Mouse (Mus musculus): Measurements from ENCODE around the gene Ift27.

The Ift27 gene

DNA sequence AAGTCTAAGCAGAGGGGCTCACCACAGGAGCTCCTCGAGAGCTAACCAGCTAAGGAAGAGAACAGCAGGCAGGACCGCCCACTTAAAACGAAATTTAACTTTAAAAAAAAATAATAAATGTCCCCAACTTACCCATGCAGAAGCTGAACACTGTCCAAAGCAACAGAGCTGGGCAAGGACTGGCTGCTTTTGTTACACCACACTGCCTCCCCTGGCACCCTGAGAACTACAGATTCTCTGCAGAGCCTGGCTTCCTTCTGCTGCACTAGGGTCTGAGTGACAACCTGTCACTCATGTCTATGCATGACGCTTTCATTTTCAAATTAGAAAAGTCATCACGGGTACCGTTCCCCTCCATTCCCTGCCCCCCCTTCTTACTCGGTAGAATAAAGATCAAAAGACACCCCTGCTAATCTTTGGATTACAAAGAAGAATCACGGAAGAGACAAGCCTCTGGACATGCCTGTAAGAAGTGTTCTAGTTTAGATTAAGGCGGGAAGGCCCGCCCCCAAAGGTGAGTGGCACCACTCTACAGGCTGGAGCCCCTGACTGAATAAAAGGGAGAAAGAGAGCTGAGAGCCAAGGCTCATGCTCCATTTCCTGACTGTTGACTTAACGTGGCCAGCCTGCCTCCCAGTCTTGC is 1.5 kb downstream of the Ift27 start:
- DNase-seq (ENCODE audit: low spot score in 2 of 2): peak; percentile 29 to 34

DNA sequence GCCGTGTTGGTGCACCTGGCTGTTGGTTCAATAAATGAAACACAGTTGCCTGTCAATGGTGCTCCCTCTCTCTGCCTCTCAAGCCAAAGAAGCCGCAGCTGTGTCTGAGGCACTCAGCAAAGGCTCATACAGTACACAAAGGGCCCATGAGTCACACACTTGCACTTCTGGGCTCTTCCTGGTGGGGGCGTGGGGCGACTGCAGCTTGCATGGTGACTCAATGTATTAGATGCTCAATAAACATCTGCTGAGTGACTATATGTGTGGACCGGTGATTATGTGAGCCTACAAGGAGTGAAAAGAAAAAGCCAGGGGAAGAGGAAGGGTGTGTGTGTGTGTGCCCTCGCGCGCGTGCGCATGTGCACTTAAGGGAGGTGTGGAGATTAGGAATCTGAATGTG is 2.3 kb downstream of the Ift27 start:
- peak in 1 of 2 experiments; percentile 23 for DNase-seq (ENCODE audit: low spot score in 2 of 2)

DNA sequence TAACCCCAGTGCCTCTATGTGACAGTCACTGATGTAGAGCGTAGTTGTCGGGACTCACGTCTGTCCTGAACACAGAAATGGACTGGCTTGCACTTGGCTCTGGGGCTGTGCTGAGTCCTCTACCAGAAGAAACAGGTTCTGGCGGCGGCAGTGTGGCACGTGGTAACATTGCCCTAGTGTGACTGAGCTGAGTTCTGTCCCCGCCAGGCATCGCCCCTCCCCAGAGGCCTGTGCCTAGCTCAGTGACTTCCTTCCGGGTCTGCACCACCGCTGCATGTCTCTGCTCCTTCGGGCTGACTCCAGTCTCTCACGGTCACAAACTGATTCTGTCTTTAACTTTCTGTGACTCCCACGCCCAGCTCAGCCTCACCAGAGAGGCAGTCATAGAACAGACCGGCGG is 3.2 kb downstream of the Ift27 start:
- DNase-seq (ENCODE audit: low spot score in 2 of 2): peak; percentile 50 to 64

DNA sequence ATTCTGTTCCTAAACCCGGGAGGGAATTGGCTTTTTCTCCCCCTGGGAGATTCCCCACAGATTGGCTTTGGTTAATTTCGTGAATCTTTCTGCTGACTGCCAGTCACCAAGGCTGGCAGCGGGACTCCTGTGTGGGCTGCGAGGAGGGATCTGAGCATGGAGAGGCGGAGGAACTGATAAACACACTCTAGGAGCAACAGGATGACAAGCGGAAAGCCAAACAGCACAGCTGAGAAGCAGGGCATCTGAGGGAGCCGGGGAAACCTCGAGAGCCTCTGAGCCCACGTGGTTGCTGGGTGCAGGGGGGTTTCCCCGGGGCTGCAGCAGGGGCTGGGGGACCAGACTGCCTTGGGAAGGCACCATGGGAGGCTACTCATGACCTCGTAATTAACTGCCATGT is 4.3 kb downstream of the Ift27 start:
- DNase-seq (ENCODE audit: low spot score in 2 of 2): no peak

DNA sequence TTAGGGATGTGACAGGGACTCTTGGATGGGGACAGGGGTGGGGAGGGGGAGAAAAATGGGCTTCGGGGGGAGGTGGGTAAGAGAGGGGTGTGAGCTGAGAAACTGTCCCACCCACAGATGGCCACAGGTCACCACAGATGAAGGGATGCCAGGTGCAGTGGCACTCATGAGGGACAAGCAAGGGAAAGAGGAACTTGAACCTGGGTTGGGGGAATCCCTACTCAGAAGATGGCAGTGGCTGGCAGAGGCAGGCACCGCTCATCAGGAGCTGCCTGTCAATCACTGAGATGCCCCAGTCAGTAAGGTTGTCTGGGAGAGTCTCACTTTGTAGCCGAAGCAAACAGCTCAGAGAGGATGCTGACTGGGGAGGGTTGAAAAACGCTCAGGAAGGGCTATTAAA is 8.6 kb downstream of the Ift27 start:
- no peak for DNase-seq (ENCODE audit: low spot score in 2 of 2)

DNA sequence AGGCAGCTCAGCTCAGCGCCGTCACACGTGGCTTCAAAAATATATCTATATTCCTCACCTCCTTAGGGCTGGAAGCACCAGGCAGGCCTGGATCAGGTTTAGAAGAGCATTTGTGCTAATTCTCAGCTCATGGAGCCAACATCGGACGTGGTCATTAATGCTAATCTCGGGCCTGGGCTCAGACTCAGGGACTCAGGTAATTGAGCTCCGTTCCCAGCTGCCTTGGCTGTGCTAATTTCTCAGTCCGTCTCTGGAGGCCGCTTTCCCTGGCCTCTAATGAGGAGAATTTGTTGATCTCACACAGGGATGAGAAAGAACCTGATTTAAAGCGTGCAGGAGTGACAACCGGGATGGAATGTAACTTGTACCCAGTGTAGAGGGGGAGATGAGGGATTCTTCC is 9.4 kb downstream of the Ift27 start:
- no peak for DNase-seq (ENCODE audit: low spot score in 2 of 2)

DNA sequence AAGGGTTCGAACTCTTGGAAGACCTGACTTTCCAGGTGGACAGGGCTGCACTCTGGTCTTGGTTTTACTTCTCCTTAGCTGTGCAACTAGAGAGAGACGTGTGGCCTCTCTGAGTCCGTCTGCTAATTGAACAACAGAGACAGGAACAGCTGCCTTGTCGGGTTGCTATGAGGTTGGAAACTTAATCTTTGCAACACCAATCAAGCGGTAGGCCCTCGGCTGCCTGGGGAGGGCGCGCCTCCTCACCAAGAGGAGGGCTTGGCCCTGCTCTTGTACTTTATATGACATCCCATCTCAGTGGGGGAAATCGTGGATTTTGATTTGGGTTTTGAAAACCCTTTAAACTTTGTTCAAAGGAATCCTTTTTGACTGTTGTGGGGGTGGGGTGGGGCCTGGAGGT is 12.0 kb downstream of the Ift27 start:
- DNase-seq (ENCODE audit: low spot score in 2 of 2): no peak

DNA sequence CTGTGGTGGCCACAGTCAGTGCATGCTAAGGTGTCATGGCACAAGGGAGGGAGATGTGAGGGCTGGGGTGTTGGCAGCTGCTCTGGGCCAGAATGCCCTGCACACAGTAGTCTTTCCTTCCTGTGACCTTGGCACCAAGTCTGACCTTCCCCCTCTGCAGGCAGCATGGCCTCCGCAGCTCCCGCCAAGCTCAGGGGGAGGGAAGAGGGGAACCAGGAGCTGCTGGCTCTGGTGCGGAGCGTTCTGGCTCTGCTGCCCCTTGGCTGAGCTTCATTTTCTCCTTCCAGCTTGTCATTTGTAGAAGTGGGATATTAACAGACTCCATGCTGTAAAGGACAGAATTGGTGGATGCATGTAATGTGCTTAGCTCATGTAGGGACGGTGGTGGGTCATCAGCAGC is 15.6 kb downstream of the Ift27 start:
- DNase-seq (ENCODE audit: low spot score in 2 of 2): no peak

DNA sequence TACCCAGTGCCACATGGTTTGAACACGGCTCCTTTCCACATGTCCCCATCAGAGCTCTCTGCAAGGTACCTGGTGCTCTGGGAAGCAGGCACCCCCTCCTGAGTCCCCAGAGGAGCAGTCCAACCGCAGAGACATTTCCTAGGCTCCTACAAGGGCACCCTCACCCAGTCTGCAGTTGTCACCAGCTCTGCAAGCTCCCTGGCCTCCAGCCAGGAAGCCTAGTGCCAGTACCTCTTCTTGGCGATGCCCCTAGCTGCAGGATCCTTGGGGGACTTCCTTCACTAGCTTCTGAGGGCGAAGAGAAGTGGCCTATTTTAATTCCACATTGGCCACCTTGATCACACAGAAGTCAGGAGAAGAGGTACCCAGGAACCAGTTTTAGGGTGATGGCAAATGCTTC is 16.1 kb downstream of the Ift27 start:
- DNase-seq (ENCODE audit: low spot score in 2 of 2): no peak

DNA sequence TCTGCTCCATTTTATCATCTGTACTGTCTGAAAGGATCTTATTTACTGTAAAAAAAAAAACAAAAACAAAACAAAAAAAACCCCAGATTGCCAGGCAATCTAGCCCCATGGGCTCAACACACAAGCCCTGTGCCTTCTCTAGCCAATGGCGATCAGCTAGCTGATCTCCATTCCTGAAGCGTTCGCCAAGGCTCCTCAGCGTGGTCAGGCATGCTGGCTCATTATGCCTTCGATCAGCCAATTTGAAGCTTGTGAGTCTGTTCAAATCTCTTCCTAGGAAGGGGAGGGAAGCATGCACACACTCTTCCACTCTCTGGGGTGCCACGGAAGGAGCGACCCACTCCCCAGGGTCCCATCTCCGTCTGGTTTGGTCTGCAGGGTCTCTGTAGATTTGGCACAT is 16.6 kb downstream of the Ift27 start:
- DNase-seq (ENCODE audit: low spot score in 2 of 2): no peak

DNA sequence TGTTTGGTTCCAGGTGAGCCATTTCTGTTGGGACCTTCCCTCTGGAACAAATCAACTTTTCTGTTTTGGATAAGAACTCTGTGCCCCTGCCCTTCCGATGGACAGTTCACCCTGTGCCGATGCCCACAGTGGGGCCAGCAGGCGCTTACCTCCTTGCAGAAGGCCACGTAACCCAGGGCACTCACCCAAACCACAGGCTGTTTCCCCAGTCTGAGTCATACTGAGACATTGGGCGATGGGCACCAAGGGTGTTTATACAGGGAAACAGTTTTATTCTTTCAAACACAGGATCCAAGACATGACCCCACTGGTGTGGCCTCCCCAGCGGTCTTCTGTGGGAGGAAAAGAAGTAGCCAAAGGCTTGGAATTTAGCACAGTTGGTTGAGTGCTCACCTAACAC is 18.5 kb downstream of the Ift27 start:
- DNase-seq (ENCODE audit: low spot score in 2 of 2): no peak

DNA sequence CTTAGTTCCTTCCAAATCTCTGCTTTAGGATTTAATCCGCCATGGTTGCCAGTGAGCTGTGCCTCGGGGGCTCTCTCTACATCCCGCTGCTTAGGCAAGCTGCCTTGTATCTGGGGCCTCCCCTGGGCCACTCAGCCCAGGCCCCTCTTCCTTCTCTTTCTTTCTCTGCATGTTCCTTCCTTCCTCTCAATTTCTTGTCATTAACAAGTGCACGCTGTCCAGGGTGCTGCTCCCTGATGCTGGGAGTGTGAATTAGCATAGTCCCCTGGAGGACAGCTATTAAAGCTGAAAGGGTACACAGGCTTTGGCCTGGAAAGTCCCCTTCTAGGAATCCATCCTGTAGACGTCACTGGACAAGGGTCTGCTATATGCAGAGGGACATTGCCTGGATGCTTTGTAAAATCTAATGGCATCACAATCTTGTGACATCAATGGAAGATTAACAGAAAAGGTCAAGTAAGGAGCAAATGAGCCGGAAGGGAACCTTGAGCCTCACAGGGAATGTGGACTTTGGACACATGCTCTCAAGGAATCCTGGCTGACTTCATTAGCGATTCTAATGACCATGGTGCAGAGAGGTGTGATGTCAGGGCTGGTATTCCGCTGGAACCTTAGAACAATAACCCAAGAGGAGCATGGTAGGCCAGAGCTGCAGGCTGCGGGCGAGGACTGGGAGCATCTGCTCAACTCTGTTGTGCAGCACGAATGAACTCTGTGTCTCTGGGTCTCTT is 20.7 kb downstream of the Ift27 start:
- DNase-seq (ENCODE audit: low spot score in 2 of 2): no peak

DNA sequence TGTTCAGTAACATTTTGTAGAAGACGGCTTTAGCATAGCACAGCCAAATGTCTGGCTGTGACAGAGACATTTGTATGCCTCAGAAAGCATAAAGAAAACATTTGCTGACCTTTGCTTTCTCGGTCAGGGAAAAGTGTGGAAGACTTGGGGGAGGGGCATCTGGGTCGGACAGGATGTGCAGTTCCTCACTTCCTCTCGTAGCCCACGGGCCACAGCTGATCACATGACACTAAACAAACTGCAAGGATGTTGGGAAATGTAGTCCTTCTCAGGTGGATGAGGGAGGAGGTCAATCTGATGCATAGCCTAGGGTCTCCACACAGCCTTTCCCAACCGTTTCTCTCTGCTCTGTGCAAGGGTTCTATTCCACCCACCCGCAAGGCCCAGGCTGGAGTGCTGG is 25.3 kb downstream of the Ift27 start:
- DNase-seq (ENCODE audit: low spot score in 2 of 2): no peak

DNA sequence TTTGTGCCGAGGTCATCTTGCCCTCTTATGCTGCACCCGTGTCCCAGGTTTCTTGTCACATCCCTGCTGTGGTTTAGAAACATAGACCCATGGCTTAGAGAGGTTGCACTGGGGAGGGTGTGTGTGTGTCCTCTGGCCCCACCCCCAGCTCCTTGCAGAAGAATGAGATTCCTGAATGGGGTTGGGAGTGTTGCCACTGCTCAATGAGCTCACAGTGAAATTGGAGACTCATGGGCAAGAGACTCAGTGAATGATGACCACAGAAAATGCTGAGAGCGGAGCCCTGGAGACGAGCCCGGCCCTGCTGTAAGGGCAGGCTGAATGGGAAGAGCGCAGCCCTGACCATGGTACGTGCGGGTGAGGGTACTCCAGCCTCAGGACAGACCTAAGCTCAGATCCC is 33.7 kb downstream of the Ift27 start:
- DNase-seq (ENCODE audit: low spot score in 2 of 2): no peak

DNA sequence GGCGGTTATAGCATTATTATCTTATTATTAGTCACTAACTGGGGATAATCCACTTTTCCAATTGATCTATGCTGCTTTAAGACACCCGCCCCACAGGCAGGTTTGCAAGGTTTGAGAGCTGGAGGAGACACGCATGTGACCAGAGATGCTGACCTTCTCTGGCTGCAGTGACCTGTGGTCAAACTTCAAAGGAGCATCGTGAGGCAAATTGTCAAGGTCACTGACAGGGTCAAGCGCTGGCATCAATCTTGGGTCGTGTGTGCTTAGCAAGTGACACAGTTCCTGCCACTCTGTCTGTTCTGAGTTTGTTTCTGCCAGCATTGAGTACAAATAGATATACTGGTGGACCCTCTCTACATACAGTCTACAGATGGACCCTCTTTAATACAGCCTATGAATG is 39.3 kb downstream of the Ift27 start:
- no peak for DNase-seq (ENCODE audit: low spot score in 2 of 2)

DNA sequence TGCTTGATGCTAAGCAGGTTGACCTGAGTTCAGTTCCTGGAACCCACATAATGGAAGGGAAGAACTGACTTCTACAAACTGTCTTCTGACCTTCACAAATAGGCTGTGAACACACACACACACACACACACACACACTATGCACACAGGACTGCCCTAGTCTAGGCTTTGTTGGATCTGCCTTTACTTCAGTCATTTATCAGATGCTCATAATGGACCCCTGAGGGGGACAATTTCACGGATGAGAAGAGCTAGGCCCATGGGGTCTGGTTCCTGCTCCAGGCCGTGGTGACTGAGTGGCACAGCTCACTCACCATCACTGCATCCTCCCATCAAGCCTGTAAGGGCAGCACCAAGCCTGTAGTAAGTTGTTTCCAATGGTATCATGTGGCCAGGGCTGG is 40.5 kb downstream of the Ift27 start:
- DNase-seq (ENCODE audit: low spot score in 2 of 2): no peak

DNA sequence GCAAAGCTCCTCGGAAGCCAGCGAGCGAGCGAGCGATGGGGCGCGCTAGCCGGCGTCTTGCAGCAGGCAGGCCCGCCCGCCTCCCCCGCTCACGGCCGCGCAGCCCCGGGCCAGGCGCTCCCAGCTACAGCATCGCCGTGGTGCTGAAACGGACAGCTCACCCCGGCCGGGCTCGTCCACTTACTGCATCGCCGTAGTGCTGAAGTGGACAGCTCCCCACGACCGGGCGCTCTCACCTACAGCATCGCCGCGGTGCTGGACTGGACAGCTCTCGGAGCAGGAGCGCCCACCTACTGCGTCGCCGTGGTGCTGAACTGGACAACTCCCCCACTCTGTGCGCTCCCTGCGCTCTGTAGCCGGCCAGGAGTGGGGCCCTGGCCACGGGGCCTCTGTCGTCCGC is 54.2 kb downstream of the Ift27 start, which contains the start of gene Cacng2:
Cacng2 (minus strand) TSS at position 325 of the 400 bp plus-strand sequence.
- peak; percentile 77 to 92 for DNase-seq (ENCODE audit: low spot score in 2 of 2)

DNA sequence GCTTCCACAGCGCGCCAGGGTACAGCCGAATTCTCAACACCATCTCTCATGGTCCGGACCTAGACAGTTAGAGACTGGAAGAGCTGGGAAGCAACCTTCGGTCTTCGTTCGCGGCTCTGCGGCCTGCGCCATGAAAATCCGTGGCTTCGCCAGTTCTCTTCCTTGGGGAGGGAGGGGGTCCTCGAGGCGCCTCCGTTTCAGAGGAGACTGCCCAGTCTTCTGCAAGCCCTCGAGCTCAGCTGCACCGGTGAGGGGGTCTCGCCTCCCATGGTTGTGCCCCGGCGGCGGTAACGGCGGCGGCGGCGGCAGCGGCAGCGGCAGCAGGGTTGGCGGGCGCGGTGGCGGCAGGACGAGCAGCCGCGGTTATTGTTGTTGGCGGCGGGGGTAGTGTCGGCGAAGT is 54.7 kb downstream of the Ift27 start:
- DNase-seq (ENCODE audit: low spot score in 2 of 2): peak in 1 of 2 experiments; percentile 10

DNA sequence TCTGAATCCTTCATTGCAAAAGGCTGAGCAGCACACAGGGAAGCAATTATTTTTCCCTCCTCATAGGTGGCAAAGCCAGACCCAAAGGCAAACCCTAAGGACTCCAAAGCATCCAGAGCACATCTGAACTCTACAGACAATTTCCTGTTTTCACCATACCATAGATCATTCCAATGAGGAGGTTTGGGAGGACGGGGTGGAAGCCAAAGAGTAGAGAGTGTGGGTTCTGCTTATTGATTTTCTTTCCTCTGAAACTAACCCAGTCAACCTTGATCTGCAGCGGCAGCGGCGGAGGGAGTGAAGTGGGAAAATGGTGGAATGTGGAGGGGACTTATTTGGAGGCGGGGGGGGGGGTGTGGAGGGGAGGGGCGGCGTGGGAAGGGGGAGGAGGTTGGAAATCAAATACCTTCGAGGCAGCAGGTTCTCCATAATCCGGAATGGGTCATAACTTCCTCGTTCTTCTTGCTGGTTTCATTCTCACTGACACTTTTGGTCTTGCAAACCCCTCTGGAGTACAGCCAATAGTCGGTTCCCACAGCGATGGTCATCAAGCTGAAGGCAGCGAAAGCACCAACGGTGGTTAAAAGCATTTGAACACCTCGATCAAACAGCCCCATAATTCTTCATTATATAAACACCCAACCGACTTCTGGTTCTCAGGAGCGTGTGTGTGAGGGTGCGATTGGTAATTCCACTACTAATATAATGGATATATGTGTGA is 55.5 kb downstream of the Ift27 start:
- DNase-seq (ENCODE audit: low spot score in 2 of 2): no peak

DNA sequence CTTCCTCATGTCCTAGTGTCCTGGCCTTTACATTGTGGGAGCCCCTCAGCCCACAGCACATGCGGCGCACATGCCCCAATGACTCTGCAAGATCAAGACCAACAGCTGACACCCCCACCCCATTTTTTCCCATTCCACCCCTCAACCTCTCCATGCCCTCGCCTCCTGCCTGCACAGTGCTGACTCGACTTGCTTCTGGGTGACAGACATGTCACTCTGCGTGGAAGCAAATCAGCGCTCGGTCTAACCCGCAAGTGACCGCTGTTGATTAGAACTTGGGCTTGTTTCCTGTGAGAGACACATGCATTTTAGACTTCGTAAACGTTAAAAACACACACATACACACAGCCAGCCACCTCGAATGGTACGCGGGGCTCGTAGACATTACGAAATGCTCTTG is 56.2 kb downstream of the Ift27 start:
- no peak for DNase-seq (ENCODE audit: low spot score in 2 of 2)

DNA sequence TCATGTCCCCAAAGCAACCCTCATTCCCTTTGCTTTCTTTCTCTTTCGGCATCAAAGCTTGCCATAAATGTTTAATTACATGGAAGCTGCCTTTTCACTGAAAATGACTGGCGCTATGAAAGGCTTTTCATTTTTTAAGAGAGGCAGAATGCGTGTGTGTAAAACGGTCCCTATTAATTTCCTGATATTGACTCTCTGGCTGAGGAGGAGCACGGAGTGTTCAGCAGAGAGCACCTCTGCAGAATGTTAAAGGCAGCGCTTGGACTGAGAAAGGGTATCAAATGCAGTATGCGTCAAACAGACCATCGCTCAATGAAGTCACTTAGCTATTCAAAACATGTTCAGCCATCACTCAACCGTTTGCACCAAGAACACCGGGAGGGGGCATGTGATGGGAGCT is 57.0 kb downstream of the Ift27 start:
- no peak for DNase-seq (ENCODE audit: low spot score in 2 of 2)

DNA sequence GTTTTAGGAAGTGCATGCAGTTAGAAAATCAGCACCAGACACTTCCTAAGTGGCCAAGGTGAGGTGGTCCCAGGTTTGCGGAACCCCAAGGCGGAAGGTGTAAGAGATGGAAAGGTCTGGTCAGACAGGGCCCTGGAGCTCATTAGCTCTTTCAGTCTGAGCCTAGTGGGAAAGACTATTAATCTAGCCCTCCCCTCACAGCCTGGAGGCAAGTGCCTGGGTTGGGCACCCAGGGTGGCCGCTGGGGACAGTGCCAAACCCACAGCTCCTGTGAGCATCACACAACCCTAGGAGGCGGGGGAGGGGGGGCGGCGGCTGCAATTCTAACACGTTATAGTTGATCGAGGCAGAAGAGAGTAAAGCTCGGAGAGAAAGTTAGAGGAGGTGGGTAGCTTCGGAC is 57.7 kb downstream of the Ift27 start:
- DNase-seq (ENCODE audit: low spot score in 2 of 2): no peak

Data from thymus, postnatal 10 days (tissue).